ENCODE assay signal across 24 mouse cellular contexts in the genomic region with DNA sequence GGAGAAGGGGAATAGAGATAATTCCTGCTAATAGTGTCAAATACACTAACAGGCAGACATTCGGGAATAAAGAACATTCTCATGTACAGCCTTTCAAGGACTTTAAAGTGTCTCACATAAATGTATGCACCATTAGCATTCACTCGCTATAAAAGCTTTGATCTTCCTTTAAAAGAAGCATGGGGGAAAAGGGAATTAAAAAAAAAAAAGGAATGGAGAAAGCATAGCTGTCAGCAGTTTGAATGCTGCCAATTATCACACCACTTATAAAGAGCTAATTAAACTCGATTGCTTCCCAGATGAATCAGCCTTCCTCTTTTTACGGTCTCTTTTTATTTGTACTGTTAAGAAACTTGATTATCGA.
A peak's percentile ranks its signal among the peaks of the same experiment; 100 is the strongest.
DNase-seq lines count a peak whose midpoint lies in the region; ATAC-seq and TF ChIP-seq lines count a peak whose summit lies in the region.
"Had no signal": no experiment of that assay in that cellular context is flagged by ENCODE, and none has a peak within 500 bp of the region (broad histone marks: within the 10 kb centered on the region; RNA-seq: fewer than 3 reads in every experiment).

No protein-coding gene starts in this region.

- no peak overlapping the region for H3K4me3 ChIP-seq in midbrain, embryonic 14.5 days (replicated peaks; ENCODE audit: low read depth, low read length)
- no peak overlapping the region for H3K4me3 ChIP-seq in midbrain, postnatal 0 days (ENCODE audit: low read depth, low read length)
- no peak overlapping the region for H3K4me3 ChIP-seq in forebrain, embryonic 11.5 days (ENCODE audit: low read depth, low read length)
- H3K4me3 ChIP-seq in forebrain, embryonic 15.5 days = no peak overlapping the region
- no peak overlapping the region for H3K4me3 ChIP-seq in midbrain, embryonic 16.5 days (ENCODE audit: low read depth, low read length)
- H3K4me3 ChIP-seq: embryonic facial prominence, embryonic 15.5 days; hindbrain, embryonic 10.5 days; hindbrain, embryonic 15.5 days; liver, embryonic 15.5 days; stomach, embryonic 15.5 days had no signal

- no peak overlapping the region for H3K9ac ChIP-seq in midbrain, embryonic 14.5 days (replicated peaks; ENCODE audit: low read length)
- H3K9ac ChIP-seq in midbrain, postnatal 0 days (replicated peaks; ENCODE audit: low read length, poor library complexity, severe bottlenecking) = no peak overlapping the region
- no peak overlapping the region for H3K9ac ChIP-seq in forebrain, embryonic 11.5 days (ENCODE audit: low read length)
- no peak overlapping the region for H3K9ac ChIP-seq in forebrain, embryonic 15.5 days (replicated peaks)
- no peak overlapping the region for H3K9ac ChIP-seq in midbrain, embryonic 16.5 days (ENCODE audit: low read depth, low read length)
- H3K9ac ChIP-seq: embryonic facial prominence, embryonic 15.5 days; hindbrain, embryonic 15.5 days; liver, embryonic 15.5 days; lung, embryonic 14.5 days; stomach, embryonic 15.5 days had no signal

- no peaks in the 10 kb centered on the region for H3K36me3 ChIP-seq in midbrain, embryonic 14.5 days (ENCODE audit: control insufficient read depth, insufficient read depth, low read length)
- no peaks in the 10 kb centered on the region for H3K36me3 ChIP-seq in midbrain, postnatal 0 days (ENCODE audit: insufficient read depth, low read length)
- H3K36me3 ChIP-seq in forebrain, embryonic 11.5 days (ENCODE audit: control insufficient read depth, insufficient read depth, low read length) = no peaks in the 10 kb centered on the region
- no peaks in the 10 kb centered on the region for H3K36me3 ChIP-seq in forebrain, embryonic 15.5 days
- no peaks in the 10 kb centered on the region for H3K36me3 ChIP-seq in midbrain, embryonic 16.5 days (ENCODE audit: control insufficient read depth, insufficient read depth, low read length)
- H3K36me3 ChIP-seq: embryonic facial prominence, embryonic 15.5 days; hindbrain, embryonic 10.5 days; hindbrain, embryonic 15.5 days; liver, embryonic 15.5 days; stomach, embryonic 15.5 days had no signal

- no peaks in the 10 kb centered on the region for H3K9me3 ChIP-seq in midbrain, embryonic 14.5 days (ENCODE audit: control insufficient read depth, low read length)
- no peaks in the 10 kb centered on the region for H3K9me3 ChIP-seq in midbrain, postnatal 0 days (ENCODE audit: low read length)
- H3K9me3 ChIP-seq in forebrain, embryonic 11.5 days (ENCODE audit: control insufficient read depth, low read length) = no peaks in the 10 kb centered on the region
- H3K9me3 ChIP-seq in forebrain, embryonic 15.5 days = no peaks in the 10 kb centered on the region
- H3K9me3 ChIP-seq in midbrain, embryonic 16.5 days (replicated peaks; ENCODE audit: control insufficient read depth, low read length, poor library complexity, severe bottlenecking) = no peaks in the 10 kb centered on the region
- H3K9me3 ChIP-seq: embryonic facial prominence, embryonic 15.5 days; hindbrain, embryonic 10.5 days; hindbrain, embryonic 15.5 days; liver, embryonic 15.5 days; stomach, embryonic 15.5 days had no signal

- no peak overlapping the region for H3K4me2 ChIP-seq in midbrain, embryonic 14.5 days (ENCODE audit: low read length)
- no peak overlapping the region for H3K4me2 ChIP-seq in midbrain, postnatal 0 days (ENCODE audit: low read depth, low read length, poor library complexity, severe bottlenecking)
- no peak overlapping the region for H3K4me2 ChIP-seq in forebrain, embryonic 11.5 days (ENCODE audit: low read depth, low read length, severe bottlenecking)
- peak overlapping the region; percentile 22; the same call in 1 of the 2 replicates for H3K4me2 ChIP-seq in forebrain, embryonic 15.5 days (replicated peaks)
- no peak overlapping the region for H3K4me2 ChIP-seq in midbrain, embryonic 16.5 days (ENCODE audit: low read length)
- H3K4me2 ChIP-seq: embryonic facial prominence, embryonic 15.5 days; hindbrain, embryonic 15.5 days; liver, embryonic 15.5 days; lung, embryonic 14.5 days; stomach, embryonic 15.5 days had no signal

- DNase-seq in midbrain, embryonic 14.5 days = peak; percentile 41
- DNase-seq in midbrain, postnatal 0 days (ENCODE audit: low spot score) = no peak
- DNase-seq in forebrain, embryonic 11.5 days (ENCODE audit: low spot score) = no peak
- DNase-seq in lung, postnatal 10 days = no peak
- DNase-seq in gastrocnemius, postnatal 10 days = no peak
- DNase-seq in layer of hippocampus, postnatal 36 days = no peak
- DNase-seq: adrenal gland, postnatal 14 days; cerebellum, adult 9-10 months; gastrocnemius, postnatal 14 days; heart, postnatal 14 days; kidney, adult 11 months; kidney, postnatal 14 days; layer of hippocampus, adult 9-11 months; lung, embryonic 14.5 days; right cerebral cortex, postnatal 14 days had no signal

- H3K27ac ChIP-seq in midbrain, embryonic 14.5 days (replicated peaks; ENCODE audit: low read depth, low read length) = no peak overlapping the region
- H3K27ac ChIP-seq in midbrain, postnatal 0 days (ENCODE audit: low read depth, low read length) = no peak overlapping the region
- peak overlapping the region; percentile 70; the same call in 1 of the 2 replicates for H3K27ac ChIP-seq in forebrain, embryonic 11.5 days (ENCODE audit: low read depth, low read length)
- peak overlapping the region; percentile 70 for H3K27ac ChIP-seq in forebrain, embryonic 15.5 days (replicated peaks)
- H3K27ac ChIP-seq in midbrain, embryonic 16.5 days (ENCODE audit: low read length) = no peak overlapping the region
- H3K27ac ChIP-seq: embryonic facial prominence, embryonic 15.5 days; hindbrain, embryonic 10.5 days; hindbrain, embryonic 15.5 days; liver, embryonic 15.5 days; stomach, embryonic 15.5 days had no signal

- ATAC-seq in midbrain, embryonic 14.5 days (ENCODE audit: low FRiP score, low TSS enrichment) = peak; percentile 48; the same call in 1 of the 2 replicates
- ATAC-seq in midbrain, postnatal 0 days (ENCODE audit: low FRiP score) = no peak
- ATAC-seq in forebrain, embryonic 11.5 days (replicated peaks; ENCODE audit: low FRiP score) = peak; percentile 80
- ATAC-seq in forebrain, embryonic 15.5 days (replicated peaks) = peak; percentile 73
- ATAC-seq in midbrain, embryonic 16.5 days = peak; percentile 64
- ATAC-seq: CD4-positive, CD25-positive, alpha-beta regulatory T cell, adult 4 months; inflammation-experienced regulatory T-cells, adult 6 months had no signal

- peaks cover 20% of the 10 kb centered on the region; the same call in 1 of the 2 replicates for H3K4me1 ChIP-seq in midbrain, embryonic 14.5 days (ENCODE audit: control insufficient read depth, insufficient read depth, low read length)
- H3K4me1 ChIP-seq in midbrain, postnatal 0 days (ENCODE audit: insufficient read depth, low read length) = no peaks in the 10 kb centered on the region
- H3K4me1 ChIP-seq in forebrain, embryonic 11.5 days (replicated peaks; ENCODE audit: control insufficient read depth, insufficient read depth, low read length) = peaks cover 4% of the 10 kb centered on the region; the same call in 1 of the 2 replicates
- H3K4me1 ChIP-seq in forebrain, embryonic 15.5 days = peaks cover 30% of the 10 kb centered on the region
- peaks cover 4% of the 10 kb centered on the region; the same call in 1 of the 2 replicates for H3K4me1 ChIP-seq in midbrain, embryonic 16.5 days (ENCODE audit: control insufficient read depth, insufficient read depth, low read length)
- H3K4me1 ChIP-seq: embryonic facial prominence, embryonic 15.5 days; hindbrain, embryonic 10.5 days; liver, embryonic 15.5 days; stomach, embryonic 15.5 days had no signal

- no peak for TF ChIP-seq CTCF in midbrain, postnatal 0 days (IDR thresholded peaks at IDR 0.05)

- H3K27me3 ChIP-seq in midbrain, embryonic 14.5 days (ENCODE audit: control insufficient read depth, insufficient read depth, low read length) = no peaks in the 10 kb centered on the region
- no peaks in the 10 kb centered on the region for H3K27me3 ChIP-seq in midbrain, postnatal 0 days (ENCODE audit: insufficient read depth, low read length)
- peaks cover 2% of the 10 kb centered on the region; the same call in 1 of the 2 replicates for H3K27me3 ChIP-seq in forebrain, embryonic 11.5 days (ENCODE audit: control insufficient read depth, insufficient read depth, low read length)
- no peaks in the 10 kb centered on the region for H3K27me3 ChIP-seq in forebrain, embryonic 15.5 days
- no peaks in the 10 kb centered on the region; the same call in 1 of the 2 replicates for H3K27me3 ChIP-seq in midbrain, embryonic 16.5 days (ENCODE audit: control insufficient read depth, insufficient read depth, low read depth, low read length)
- H3K27me3 ChIP-seq: embryonic facial prominence, embryonic 15.5 days; hindbrain, embryonic 15.5 days; liver, embryonic 15.5 days; stomach, embryonic 15.5 days had no signal

- 22% methylated on average over 5 of the region's 5 CpGs for WGBS in midbrain, embryonic 14.5 days
- WGBS in midbrain, postnatal 0 days = 26% methylated on average over 5 of the region's 5 CpGs
- 19% methylated on average over 5 of the region's 5 CpGs for WGBS in forebrain, embryonic 11.5 days
- WGBS in forebrain, embryonic 15.5 days = 6% methylated on average over 5 of the region's 5 CpGs
- WGBS in midbrain, embryonic 16.5 days = 27% methylated on average over 5 of the region's 5 CpGs

Comparison
In these comparisons a context has a peak if more than half of its experiments do, and no peak if none do; other contexts are left out.
1. H3K27ac ChIP-seq: peak in forebrain, embryonic 11.5 days (single experiment) and forebrain, embryonic 15.5 days (single experiment); none in midbrain, embryonic 14.5 days (single experiment), midbrain, postnatal 0 days (single experiment) and midbrain, embryonic 16.5 days (single experiment).